ENCODE assay signal across 11 mouse cellular contexts in the genomic region with DNA sequence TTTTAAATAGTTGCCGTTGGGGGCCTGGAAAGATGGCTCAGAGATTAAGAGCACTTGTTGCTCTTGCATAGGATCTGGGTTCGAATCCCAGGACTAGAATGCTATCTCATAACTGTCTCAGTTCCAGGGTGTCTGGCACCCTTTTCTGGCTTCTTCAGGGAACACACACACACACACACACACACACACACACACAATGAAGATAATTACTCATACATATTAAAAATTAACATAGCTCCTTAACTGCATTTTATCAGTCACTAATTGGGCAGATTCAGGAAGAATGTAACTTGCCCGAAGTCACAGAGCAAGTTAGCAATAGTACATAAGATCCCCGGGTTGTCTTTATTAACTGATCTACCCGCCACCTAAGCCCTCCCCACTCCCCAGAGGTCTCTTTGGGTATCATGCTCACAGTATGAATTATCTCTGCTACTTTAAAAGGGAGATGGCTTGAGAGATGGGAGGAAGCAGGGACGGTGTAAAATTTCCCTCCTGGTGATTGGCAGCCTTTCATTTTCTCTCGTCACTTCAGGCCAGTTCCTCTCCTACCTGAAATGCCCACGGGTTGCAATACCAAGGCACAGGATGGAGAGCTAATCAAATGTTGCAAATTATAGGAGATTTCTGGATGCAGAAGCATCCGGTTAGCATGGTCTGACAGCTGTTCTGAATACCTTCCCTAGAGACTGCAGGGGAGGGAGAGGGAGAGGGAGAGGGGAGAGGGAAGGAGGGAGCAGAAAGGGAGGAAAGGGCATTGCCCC.
DNase-seq lines count a peak whose midpoint lies in the region; ATAC-seq and TF ChIP-seq lines count a peak whose summit lies in the region.
"Had no signal": no experiment of that assay in that cellular context is flagged by ENCODE, and none has a peak within 500 bp of the region (broad histone marks: within the 10 kb centered on the region; RNA-seq: fewer than 3 reads in every experiment).

No protein-coding gene starts in this region.

- peak; percentile 79 for DNase-seq in kidney, adult 9 months
- DNase-seq in kidney, postnatal 14 days, result no peak
- peak; percentile 69 for DNase-seq in cerebellum, adult 9-11 months
- no peak for DNase-seq in forebrain, postnatal 0 days
- DNase-seq in adrenal gland, postnatal 36 days, result no peak
- no peak for DNase-seq in right cerebral cortex, adult 18-20 months
- DNase-seq: heart, postnatal 10 days had no signal

- H3K4me3 ChIP-seq in forebrain, postnatal 0 days (ENCODE audit: low read depth, low read length), result no peak overlapping the region
- H3K4me3 ChIP-seq in midbrain, embryonic 16.5 days (ENCODE audit: low read depth, low read length), result no peak overlapping the region
- H3K4me3 ChIP-seq: limb, embryonic 12.5 days; lung, embryonic 15.5 days had no signal

- 0 out of 2 replicates have a peak overlapping the region, but pooled peaks have one; percentile 23 for H3K27ac ChIP-seq in forebrain, postnatal 0 days (ENCODE audit: low read depth, low read length)
- H3K27ac ChIP-seq in midbrain, embryonic 16.5 days (ENCODE audit: low read length), result no peak overlapping the region
- H3K27ac ChIP-seq: limb, embryonic 12.5 days; lung, embryonic 15.5 days had no signal

- no peaks in the 10 kb centered on the region for H3K27me3 ChIP-seq in forebrain, postnatal 0 days (ENCODE audit: insufficient read depth, low read length)
- no peaks in the 10 kb centered on the region for H3K27me3 ChIP-seq in midbrain, embryonic 16.5 days (ENCODE audit: control insufficient read depth, insufficient read depth, low read depth, low read length)
- H3K27me3 ChIP-seq: limb, embryonic 12.5 days; lung, embryonic 15.5 days had no signal

- no peak overlapping the region for H3K9ac ChIP-seq in forebrain, postnatal 0 days
- no peak overlapping the region for H3K9ac ChIP-seq in midbrain, embryonic 16.5 days (ENCODE audit: low read depth, low read length)
- H3K9ac ChIP-seq: limb, embryonic 12.5 days; lung, embryonic 15.5 days had no signal

- H3K4me1 ChIP-seq in forebrain, postnatal 0 days (ENCODE audit: insufficient read depth), result no peaks in the 10 kb centered on the region; the same call in 1 of the 2 replicates
- H3K4me1 ChIP-seq in midbrain, embryonic 16.5 days (ENCODE audit: control insufficient read depth, insufficient read depth, low read length), result peaks cover 11% of the 10 kb centered on the region

- no peaks in the 10 kb centered on the region for H3K9me3 ChIP-seq in forebrain, postnatal 0 days (ENCODE audit: low read length)
- no peaks in the 10 kb centered on the region for H3K9me3 ChIP-seq in midbrain, embryonic 16.5 days (replicated peaks; ENCODE audit: control insufficient read depth, low read length, poor library complexity, severe bottlenecking)
- H3K9me3 ChIP-seq: limb, embryonic 12.5 days; lung, embryonic 15.5 days had no signal

- H3K36me3 ChIP-seq in forebrain, postnatal 0 days (ENCODE audit: insufficient read depth), result no peaks in the 10 kb centered on the region
- no peaks in the 10 kb centered on the region for H3K36me3 ChIP-seq in midbrain, embryonic 16.5 days (ENCODE audit: control insufficient read depth, insufficient read depth, low read length)
- H3K36me3 ChIP-seq: limb, embryonic 12.5 days; lung, embryonic 15.5 days had no signal

- no peak for TF ChIP-seq CTCF in forebrain, postnatal 0 days (IDR thresholded peaks at IDR 0.05; ENCODE audit: low read depth)

- H3K4me2 ChIP-seq in forebrain, postnatal 0 days (ENCODE audit: low read depth), result no peak overlapping the region
- H3K4me2 ChIP-seq in midbrain, embryonic 16.5 days (ENCODE audit: low read length), result no peak overlapping the region
- H3K4me2 ChIP-seq: limb, embryonic 12.5 days; lung, embryonic 15.5 days had no signal

- WGBS in forebrain, postnatal 0 days, result 37% methylated on average over 9 of the region's 9 CpGs
- 31% methylated on average over 9 of the region's 9 CpGs for WGBS in midbrain, embryonic 16.5 days

- ATAC-seq in forebrain, postnatal 0 days, result peak; percentile 34; the same call in 1 of the 2 replicates
- peak; percentile 72 for ATAC-seq in midbrain, embryonic 16.5 days
- ATAC-seq: activated CD4-positive, CD25-positive, alpha-beta regulatory T cell, adult 4 months had no signal

Comparison
In these comparisons a context has a peak if more than half of its experiments do, and no peak if none do; other contexts are left out.
1. DNase-seq: peak in kidney, adult 9 months (single experiment) and cerebellum, adult 9-11 months (single experiment); none in kidney, postnatal 14 days (single experiment), forebrain, postnatal 0 days (single experiment), adrenal gland, postnatal 36 days (0 of 2) and right cerebral cortex, adult 18-20 months (single experiment).